Mouse (Mus musculus) ES-CJ7 (cell line): ENCODE data around the gene Adcy5.

Source experiments
- DNase-seq: peaks from one replicate; pipeline ENCODE4 v3.0.0; 2011; ENCODE audit warnings: low read depth, low spot score

The Adcy5 gene

GRCm38 (mm10) chr16:35270353-35270934, 115.8 kb downstream of the Adcy5 start:
- peak; percentile 91 for DNase-seq

GRCm38 (mm10) chr16:35270945-35271344, 116.3 kb downstream of the Adcy5 start:
- no peak for DNase-seq

GRCm38 (mm10) chr16:35271572-35271971, 116.9 kb downstream of the Adcy5 start:
- DNase-seq, result peak; percentile 47

- no peak for DNase-seq
Measured at GRCm38 (mm10) chr16:35272417-35272816, 117.7 kb downstream of the Adcy5 start.

- DNase-seq, result no peak
Measured at GRCm38 (mm10) chr16:35278166-35278565, 123.5 kb downstream of the Adcy5 start.

- DNase-seq, result no peak
Measured at GRCm38 (mm10) chr16:35282456-35282855, 127.8 kb downstream of the Adcy5 start.

GRCm38 (mm10) chr16:35285821-35286220, 131.1 kb downstream of the Adcy5 start:
- DNase-seq, result no peak

GRCm38 (mm10) chr16:35287244-35287643, 132.6 kb downstream of the Adcy5 start:
- DNase-seq, result no peak

- no peak for DNase-seq
Measured at GRCm38 (mm10) chr16:35297786-35298185, 143.1 kb downstream of the Adcy5 start.

- no peak for DNase-seq
Measured at GRCm38 (mm10) chr16:35300156-35300555, 145.5 kb downstream of the Adcy5 start.

- DNase-seq, result peak; percentile 44
Measured at GRCm38 (mm10) chr16:35302441-35303280, 148.0 kb downstream of the Adcy5 start.

- no peak for DNase-seq
Measured at GRCm38 (mm10) chr16:35303721-35304120, 149.0 kb downstream of the Adcy5 start.

GRCm38 (mm10) chr16:35304416-35304815, 149.7 kb downstream of the Adcy5 start:
- DNase-seq, result no peak

GRCm38 (mm10) chr16:35305226-35305625, 150.5 kb downstream of the Adcy5 start:
- DNase-seq, result no peak

- DNase-seq, result no peak
Measured at GRCm38 (mm10) chr16:35306631-35307030, 152.0 kb downstream of the Adcy5 start.

- no peak for DNase-seq
Measured at GRCm38 (mm10) chr16:35307331-35307730, 152.7 kb downstream of the Adcy5 start.

GRCm38 (mm10) chr16:35308016-35308415, 153.3 kb downstream of the Adcy5 start:
- DNase-seq, result no peak

GRCm38 (mm10) chr16:35308486-35309143, 153.9 kb downstream of the Adcy5 start:
- DNase-seq, result no peak

GRCm38 (mm10) chr16:35309634-35310033, 155.0 kb downstream of the Adcy5 start:
- DNase-seq, result no peak

- DNase-seq, result no peak
Measured at GRCm38 (mm10) chr16:35310551-35311110, 156.0 kb downstream of the Adcy5 start.

GRCm38 (mm10) chr16:35311586-35311985, 156.9 kb downstream of the Adcy5 start:
- DNase-seq, result no peak

- no peak for DNase-seq
Measured at GRCm38 (mm10) chr16:35315496-35315895, 160.8 kb downstream of the Adcy5 start.
